Mouse (Mus musculus): ENCODE data around the gene Wdr46.
A peak's percentile ranks its signal among the peaks of the same experiment; 100 is the strongest.
"Not testable (repeated sequence)": the region's sequence is repeated elsewhere in the genome, so short reads cannot be mapped to it uniquely, and the experiment has no call there.

Wdr46 gene

GRCm38 (mm10) chr17:33979512-33980050, 39.1 kb downstream of the Wdr46 start:
- DNase-seq (ENCODE audit: low spot score), result no peak

- no peak for DNase-seq (ENCODE audit: low spot score)
These were observed 39.9 kb downstream of the Wdr46 start for GRCm38 (mm10) chr17:33980181-33981035.

- DNase-seq (ENCODE audit: low spot score), result peak; percentile 73
These were observed 40.9 kb downstream of the Wdr46 start for GRCm38 (mm10) chr17:33981192-33981909.

GRCm38 (mm10) chr17:33982136-33982535, 41.7 kb downstream of the Wdr46 start:
- peak; percentile 29 for DNase-seq (ENCODE audit: low spot score)

GRCm38 (mm10) chr17:33991788-33992664, 51.6 kb downstream of the Wdr46 start:
- peak; percentile 42 for DNase-seq (ENCODE audit: low spot score)

GRCm38 (mm10) chr17:33994959-33995358, 54.5 kb downstream of the Wdr46 start:
- DNase-seq (ENCODE audit: low spot score), result no peak

GRCm38 (mm10) chr17:33995651-33996050, 55.2 kb downstream of the Wdr46 start:
- DNase-seq (ENCODE audit: low spot score), result no peak

GRCm38 (mm10) chr17:33997025-33997424, 56.6 kb downstream of the Wdr46 start:
- DNase-seq (ENCODE audit: low spot score), result not testable (repeated sequence)

GRCm38 (mm10) chr17:33998697-33999096, 58.2 kb downstream of the Wdr46 start:
- DNase-seq (ENCODE audit: low spot score), result not testable (repeated sequence)

All from testis, postnatal 14 days (tissue).